Mouse (Mus musculus): Measurements from ENCODE around the gene Dennd1c.
A peak's percentile ranks its signal among the peaks of the same experiment; 100 is the strongest.

The Dennd1c gene

GRCm38 (mm10) chr17:57047406-57047805 is 30.9 kb downstream of the Dennd1c start:
- DNase-seq: peak in 1 of 2 experiments; percentile 27

DNA sequence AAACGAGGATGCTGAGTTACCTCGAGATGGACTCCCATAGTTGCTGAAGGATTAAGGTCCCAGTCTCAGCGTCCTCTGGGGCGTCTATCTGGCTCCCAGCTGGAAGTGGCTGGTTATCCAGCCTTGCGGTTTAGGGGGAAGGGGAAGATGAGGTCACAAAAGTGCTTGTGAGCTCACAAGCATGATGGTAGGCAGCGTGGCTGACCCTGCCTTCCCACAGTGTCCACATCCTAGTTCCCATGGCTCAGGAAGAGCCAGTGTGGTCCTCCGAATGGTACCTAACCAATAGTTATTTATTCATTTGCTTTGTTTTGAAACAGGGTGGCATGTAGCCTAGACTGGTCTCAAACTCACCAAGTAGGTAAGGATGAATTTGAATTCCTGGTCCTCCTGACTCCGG is 36.8 kb downstream of the Dennd1c start, which contains the start of gene Slc25a41:
Gene Slc25a41, minus strand, starts transcription at position 101 of the 400 bp plus-strand sequence.
- DNase-seq: no peak

DNA sequence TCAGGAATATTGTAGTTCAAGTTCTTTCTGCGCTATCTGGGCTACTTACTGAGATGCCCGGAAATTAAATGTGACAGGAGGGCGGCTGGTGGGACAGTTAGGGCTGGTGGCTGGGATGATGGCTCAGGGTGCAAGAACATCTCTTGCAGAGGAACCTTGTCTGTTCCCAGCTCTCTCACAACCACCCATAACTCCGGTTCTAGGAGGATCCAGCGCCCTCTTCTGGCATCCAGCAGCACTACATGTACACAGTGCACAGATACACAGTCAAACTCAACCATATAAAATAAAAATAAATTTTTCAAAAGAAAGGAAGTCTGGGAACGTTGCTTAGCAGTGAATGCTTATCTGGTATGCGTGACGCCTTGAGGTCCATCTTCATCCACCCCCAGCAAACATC is 39.3 kb downstream of the Dennd1c start:
- no peak for DNase-seq

DNA sequence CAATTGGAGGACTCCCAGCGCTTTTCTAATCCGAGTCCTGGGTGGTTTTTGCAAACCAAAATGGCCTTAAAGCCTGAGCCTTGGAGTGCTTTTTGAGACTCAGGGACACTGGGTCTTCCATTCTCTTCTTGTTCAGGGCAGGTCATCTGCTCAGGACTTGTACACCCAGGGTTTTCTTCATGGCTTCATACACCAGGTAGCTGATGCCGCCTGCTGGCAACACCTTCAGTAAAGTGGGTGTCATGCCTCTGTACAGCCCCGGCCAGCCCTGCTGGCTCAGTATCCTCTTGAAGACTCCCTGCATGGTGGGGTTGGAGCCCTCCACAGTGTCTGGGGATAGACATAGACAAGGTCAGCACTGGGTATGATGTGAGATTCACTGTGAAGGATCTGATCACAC is 45.5 kb downstream of the Dennd1c start:
- no peak for DNase-seq

GRCm38 (mm10) chr17:57031661-57032420 is 46.5 kb downstream of the Dennd1c start:
- DNase-seq: peak; percentile 98 to 99

DNA sequence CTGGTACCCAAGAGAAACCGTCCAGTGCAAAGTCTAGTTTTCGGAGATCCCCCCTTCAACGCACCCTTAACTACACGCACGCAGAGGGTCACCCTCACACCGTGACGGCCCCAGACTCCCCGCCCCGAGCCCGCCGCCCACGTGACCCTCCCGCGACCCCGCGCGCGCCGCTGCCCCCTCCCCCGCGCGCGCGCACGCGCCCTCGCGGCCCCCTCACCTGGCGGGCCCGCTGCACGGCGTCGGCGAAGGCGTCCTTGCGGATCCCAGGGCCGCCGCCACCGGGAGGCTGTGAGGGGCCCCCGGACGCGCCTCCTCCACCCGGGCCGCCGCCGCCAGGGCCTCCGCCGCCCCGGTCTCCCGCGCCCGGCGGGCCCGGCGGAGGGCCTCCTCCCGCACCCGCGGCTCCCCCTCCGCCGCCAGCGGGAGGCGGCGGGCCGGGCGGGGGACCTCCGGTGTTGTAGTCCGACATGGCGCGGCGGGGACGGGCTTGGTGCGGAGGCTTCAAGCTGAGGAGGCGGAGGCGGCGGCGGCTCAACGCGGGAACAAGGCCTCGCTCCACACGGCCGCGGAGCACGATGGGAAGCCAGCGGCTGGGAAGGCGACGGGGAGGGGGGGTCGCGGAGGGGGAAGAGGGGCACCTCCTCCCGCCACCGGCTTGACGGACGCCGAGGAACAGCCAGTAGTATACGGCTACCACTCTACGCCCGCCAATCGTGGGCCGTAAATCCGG is 47.2 kb downstream of the Dennd1c start, which contains the start of gene Khsrp:
Gene Khsrp, minus strand, starts transcription at position 592 of the 730 bp plus-strand sequence.
- DNase-seq: peak in 1 of 2 experiments; percentile 72

DNA sequence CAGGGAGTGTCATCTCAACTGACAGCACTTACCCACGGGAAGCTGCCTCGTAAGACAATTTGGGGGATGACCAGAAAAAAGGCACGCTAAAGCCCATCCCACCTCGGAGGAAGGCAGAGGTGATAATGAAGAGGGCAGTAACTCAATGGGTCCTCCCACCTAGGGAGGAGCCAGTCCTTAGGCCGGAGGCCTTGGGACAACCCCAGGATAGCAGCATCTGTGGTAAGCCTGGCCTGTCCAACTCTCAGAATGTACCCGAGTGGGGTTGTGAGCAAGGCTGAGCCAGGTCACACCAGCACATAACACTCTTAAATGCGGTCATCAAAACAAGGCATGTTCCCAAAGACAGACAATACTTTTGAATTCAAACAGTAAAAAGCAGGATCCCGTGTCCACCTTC is 48.6 kb downstream of the Dennd1c start:
- no peak for DNase-seq

DNA sequence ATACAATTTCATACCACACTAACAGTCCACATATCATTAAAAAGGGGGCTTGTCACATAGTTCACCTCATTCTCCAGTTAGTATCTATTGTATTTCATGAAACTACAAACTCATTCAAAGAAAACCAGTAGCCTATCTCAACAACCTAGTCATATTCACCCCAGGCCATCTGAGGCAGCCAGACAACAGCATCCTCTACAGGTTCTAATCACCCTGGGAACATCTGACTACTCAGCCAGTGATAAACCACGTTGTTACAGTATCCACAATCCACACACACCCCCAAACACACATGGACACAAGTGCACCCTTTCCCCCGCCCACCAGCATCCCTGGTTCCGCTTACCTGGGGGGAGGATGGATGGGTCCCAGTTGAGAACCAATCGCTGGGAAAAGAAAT is 50.8 kb downstream of the Dennd1c start:
- no peak for DNase-seq

- no peak for DNase-seq
Observed at GRCm38 (mm10) chr17:57020960-57021359, 57.4 kb downstream of the Dennd1c start.

- DNase-seq: no peak
Observed at GRCm38 (mm10) chr17:57019693-57020092, 58.6 kb downstream of the Dennd1c start.

Data from cerebellum, postnatal 25 days (tissue).